Mouse (Mus musculus) liver, postnatal 0 days (tissue): Measurements from ENCODE around the gene Tbc1d32. TPM values are rescaled to one million over a fixed set of nuclear protein-coding genes. Genes with fewer than 3 reads are reported as not detected.
"Not testable (repeated sequence)": the region's sequence is repeated elsewhere in the genome, so short reads cannot be mapped to it uniquely, and the experiment has no call there.

Experiments
- ATAC-seq: fragments of 200-750 bp; cut with Nextera tagmentation; 2 replicates; pipeline ENCODE4 v1.8.0; 2017; ENCODE audit warnings: mild to moderate bottlenecking, moderate library complexity
- DNase-seq: peaks from one replicate; pipeline ENCODE4 v3.0.0-alpha.2; 2016
- H3K27ac ChIP-seq: fragments of 300-500 bp; sonication (generic); 2 replicates; pipeline ENCODE4 v1.5.1; 2014; ENCODE audit warnings: antibody characterized with exemption, moderate library complexity, mild to moderate bottlenecking, low read depth
- H3K27me3 ChIP-seq: fragments of 300-500 bp; sonication (generic); 2 replicates; pipeline ENCODE4 v1.6.1; 2014; ENCODE audit warnings: low read length, control low read depth, mixed read lengths; ENCODE audit not compliant: insufficient read depth
- H3K36me3 ChIP-seq: fragments of 300-500 bp; sonication (generic); replicated peaks from 2 replicates; pipeline ENCODE4 v1.6.1; 2014; ENCODE audit warnings: mild to moderate bottlenecking, control low read depth, low read length, moderate library complexity, mixed read lengths; ENCODE audit not compliant: insufficient read depth
- H3K4me1 ChIP-seq: fragments of 300-500 bp; sonication (generic); 2 replicates; pipeline ENCODE4 v1.6.1; 2014; ENCODE audit warnings: antibody characterized with exemption, mild to moderate bottlenecking, control low read depth; ENCODE audit not compliant: insufficient read depth
- H3K4me2 ChIP-seq: fragments of 300-500 bp; sonication (generic); 2 replicates; pipeline ENCODE4 v1.6.1; 2014; ENCODE audit warnings: low read depth, mild to moderate bottlenecking, low read length, moderate library complexity, mixed read lengths
- H3K4me3 ChIP-seq: fragments of 300-500 bp; sonication (generic); 2 replicates; pipeline ENCODE4 v1.5.1; 2014; ENCODE audit warnings: low read depth, low read length
- H3K9ac ChIP-seq: fragments of 300-500 bp; sonication (generic); replicated peaks from 2 replicates; pipeline ENCODE4 v1.6.1; 2014; ENCODE audit warnings: mild to moderate bottlenecking, moderate library complexity
- H3K9me3 ChIP-seq: fragments of 300-500 bp; sonication (generic); 2 replicates; pipeline ENCODE4 v1.6.1; 2016; ENCODE audit warnings: mild to moderate bottlenecking, control low read depth, low read length, mixed read lengths
- CTCF ChIP-seq: sonication (generic); IDR thresholded peaks from 2 replicates; pipeline ENCODE4 v1.5.1; 2016; ENCODE audit warnings: antibody characterized with exemption, low read depth
- EP300 ChIP-seq: IDR thresholded peaks from 2 replicates; pipeline ENCODE4 v1.6.1; 2016; ENCODE audit warnings: antibody characterized with exemption, low read depth, mild to moderate bottlenecking
- WGBS: fragments of 180-500 bp; shearing (Covaris S2); extraction: QIAGEN DNeasy Blood & Tissue Kit; methylation state at CpG from one replicate; pipeline ENCODE4 v1.1.7; 2014; ENCODE audit not compliant: insufficient replicate concordance; 5-methylcytosine and 5-hydroxymethylcytosine counted together
- polyA plus RNA-seq: library from polyadenylated mRNA; unstranded; fragments of >200 nt; fragmentation: Nextera tagmentation; extraction: Ambion mirVana; gene quantifications from 2 replicates; pipeline ENCODE4 v1.2.1, GENCODE M21; 2015

Gene Tbc1d32
- polyA plus RNA-seq, 1 experiment from 2014 or later, result 0.41 TPM

DNA sequence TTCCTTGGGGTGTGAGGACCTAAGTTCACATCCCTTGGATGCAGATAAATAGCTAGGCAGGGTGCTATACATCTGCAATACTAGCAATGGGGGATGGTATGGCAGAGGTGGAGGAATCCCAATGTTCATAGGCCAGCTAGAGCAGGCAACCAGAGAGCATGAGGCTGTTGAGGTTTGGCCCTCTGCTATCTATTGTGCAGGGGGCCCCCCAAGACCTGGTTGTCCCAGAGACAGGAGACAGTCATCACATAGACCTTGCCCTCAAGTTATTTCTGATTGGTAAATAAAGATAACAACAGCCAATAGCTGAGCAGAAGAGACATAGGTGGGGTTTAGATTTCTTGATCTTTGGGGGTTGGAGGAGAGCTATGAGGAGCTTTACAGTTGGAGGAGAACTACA is 28.6 kb downstream of the Tbc1d32 start:
- ATAC-seq (no peak), DNase-seq (no peak)
- Histone ChIP-seq H3K36me3 (no peaks in the 10 kb centered on the region), H3K9ac (no peak overlapping the region), H3K4me3 (no peak overlapping the region), H3K9me3 (no peaks in the 10 kb centered on the region), H3K27me3 (no peaks in the 10 kb centered on the region), H3K4me2 (no peak overlapping the region), H3K27ac (no peak overlapping the region), H3K4me1 (0 out of 2 replicates have a peak, but pooled peaks cover 2% of the 10 kb centered on the region)
- no peak for TF ChIP-seq CTCF
- no peak for TF ChIP-seq EP300

DNA sequence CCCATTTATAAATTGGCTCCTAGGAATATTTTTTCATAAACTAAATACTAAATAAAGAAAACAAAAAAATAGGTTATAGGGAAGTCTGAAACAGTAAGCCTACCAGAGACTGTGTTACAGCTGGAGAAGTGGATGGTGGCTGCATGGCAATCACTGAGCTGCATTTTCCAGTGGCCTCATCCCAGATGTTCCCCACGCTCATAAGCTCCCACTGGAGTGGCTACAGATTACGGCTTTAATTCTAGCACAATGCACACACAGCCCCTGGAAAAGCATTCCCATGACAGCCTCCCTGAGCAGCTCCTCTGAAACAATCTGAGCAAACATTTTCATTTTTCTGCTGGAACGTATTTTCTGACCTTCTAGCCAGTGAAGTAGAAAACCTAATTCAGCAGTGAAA is 29.8 kb downstream of the Tbc1d32 start:
- DNase-seq, result no peak
- 79% methylated on average over 3 of the region's 3 CpGs for WGBS
- H3K27ac ChIP-seq, result no peak overlapping the region
- H3K27me3 ChIP-seq, result no peaks in the 10 kb centered on the region
- H3K4me1 ChIP-seq, result 0 out of 2 replicates have a peak, but pooled peaks cover 2% of the 10 kb centered on the region
- ATAC-seq, result no peak
- H3K9me3 ChIP-seq, result no peaks in the 10 kb centered on the region
- TF ChIP-seq CTCF, result no peak
- no peak for TF ChIP-seq EP300
- no peak overlapping the region for H3K4me2 ChIP-seq
- H3K4me3 ChIP-seq, result no peak overlapping the region
- H3K9ac ChIP-seq, result no peak overlapping the region
- no peaks in the 10 kb centered on the region for H3K36me3 ChIP-seq

- Histone ChIP-seq H3K36me3 (no peaks in the 10 kb centered on the region), H3K4me3 (no peak overlapping the region), H3K27me3 (no peaks in the 10 kb centered on the region), H3K9me3 (no peaks in the 10 kb centered on the region), H3K27ac (no peak overlapping the region), H3K4me1 (no peaks in the 10 kb centered on the region), H3K9ac (no peak overlapping the region), H3K4me2 (no peak overlapping the region)
- DNase-seq (no peak), ATAC-seq (no peak)
- WGBS, result 83% methylated on average over 7 of the region's 7 CpGs
- TF ChIP-seq CTCF (no peak), EP300 (no peak)
Measured at GRCm38 (mm10) chr10:56194310-56194709, 34.2 kb downstream of the Tbc1d32 start.

DNA sequence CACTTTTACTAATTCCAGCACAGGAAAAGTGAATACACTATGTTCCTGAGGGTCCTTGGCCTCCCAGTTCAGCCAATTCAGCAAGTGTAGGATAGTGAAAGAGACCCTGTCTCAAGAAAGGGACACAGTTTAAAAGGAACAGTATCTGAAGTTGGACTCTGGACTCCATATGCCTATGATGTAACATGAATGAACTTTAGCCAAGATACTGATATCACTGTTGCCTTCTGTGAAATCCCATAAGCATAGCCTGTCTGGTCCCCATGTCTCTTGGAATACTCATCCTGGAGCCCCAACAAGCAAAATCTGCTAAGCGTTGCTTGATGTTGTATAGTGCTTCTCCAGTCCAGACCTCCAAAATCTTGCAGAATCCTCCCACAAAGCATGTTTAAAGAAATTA is 46.8 kb downstream of the Tbc1d32 start:
- WGBS, result 98% methylated on average over 1 of the region's 1 CpGs
- no peak overlapping the region for H3K4me2 ChIP-seq
- H3K9ac ChIP-seq, result no peak overlapping the region
- no peaks in the 10 kb centered on the region for H3K9me3 ChIP-seq
- no peaks in the 10 kb centered on the region for H3K27me3 ChIP-seq
- no peak for DNase-seq
- no peak for ATAC-seq
- no peak overlapping the region for H3K4me3 ChIP-seq
- H3K27ac ChIP-seq, result no peak overlapping the region
- H3K36me3 ChIP-seq, result no peaks in the 10 kb centered on the region
- no peaks in the 10 kb centered on the region for H3K4me1 ChIP-seq
- TF ChIP-seq CTCF (no peak), EP300 (no peak)

DNA sequence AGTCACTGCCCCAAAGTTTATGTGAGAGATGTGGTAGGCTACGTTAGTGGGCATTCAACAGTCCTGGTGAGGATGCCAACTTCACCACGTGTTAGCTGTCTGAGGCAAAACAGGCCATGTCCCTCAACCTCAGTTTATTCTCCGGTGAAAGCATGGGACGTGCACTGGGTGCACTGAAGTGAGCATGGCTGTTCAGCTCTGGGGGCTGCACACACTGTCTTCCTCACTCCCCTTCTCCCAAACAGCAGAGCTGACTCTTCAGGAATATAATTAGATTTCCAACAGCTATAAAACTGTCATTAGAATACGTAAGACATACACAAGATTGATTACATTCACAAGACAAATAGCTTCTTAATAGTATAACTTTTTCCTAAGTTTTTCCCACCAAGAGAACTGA is 55.3 kb downstream of the Tbc1d32 start:
- Histone ChIP-seq H3K4me2 (no peak overlapping the region), H3K36me3 (no peaks in the 10 kb centered on the region), H3K9ac (no peak overlapping the region), H3K4me1 (no peaks in the 10 kb centered on the region), H3K27ac (no peak overlapping the region), H3K9me3 (no peaks in the 10 kb centered on the region), H3K27me3 (no peaks in the 10 kb centered on the region), H3K4me3 (no peak overlapping the region)
- ATAC-seq (no peak), DNase-seq (no peak)
- WGBS, result 80% methylated on average over 5 of the region's 5 CpGs
- TF ChIP-seq EP300 (no peak), CTCF (no peak)

- H3K36me3 ChIP-seq, DNase-seq, H3K4me1 ChIP-seq, ATAC-seq, H3K27ac ChIP-seq, H3K9me3 ChIP-seq, H3K4me2 ChIP-seq, H3K27me3 ChIP-seq, H3K9ac ChIP-seq, H3K4me3 ChIP-seq: not testable (repeated sequence)
Measured at GRCm38 (mm10) chr10:56167721-56168120, 60.8 kb downstream of the Tbc1d32 start.

DNA sequence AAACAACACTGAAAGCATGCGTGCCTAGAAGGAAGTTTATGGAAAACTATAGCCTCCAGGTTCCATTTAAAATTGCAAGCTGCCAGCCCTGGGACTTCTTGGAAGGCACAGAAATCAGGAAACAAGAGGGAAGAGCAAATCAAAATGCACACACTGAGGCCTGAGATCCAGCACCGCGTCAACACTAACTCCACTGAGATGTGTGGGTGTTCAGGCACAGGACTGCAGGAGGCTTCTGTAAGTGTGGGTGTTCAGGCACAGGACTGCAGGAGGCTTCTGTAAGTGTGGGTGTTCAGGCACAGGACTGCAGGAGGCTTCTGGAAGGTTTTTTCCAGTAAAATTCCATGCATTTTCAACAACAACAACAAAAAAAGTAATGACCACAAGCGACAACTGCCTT is 62.7 kb downstream of the Tbc1d32 start:
- ATAC-seq (no peak), DNase-seq (no peak)
- no peaks in the 10 kb centered on the region for H3K27me3 ChIP-seq
- no peaks in the 10 kb centered on the region for H3K36me3 ChIP-seq
- no peaks in the 10 kb centered on the region for H3K4me1 ChIP-seq
- no peak overlapping the region for H3K4me3 ChIP-seq
- no peak for TF ChIP-seq CTCF
- no peak for TF ChIP-seq EP300
- no peak overlapping the region for H3K9ac ChIP-seq
- H3K4me2 ChIP-seq, result no peak overlapping the region
- 74% methylated on average over 4 of the region's 4 CpGs for WGBS
- H3K27ac ChIP-seq, result no peak overlapping the region
- no peaks in the 10 kb centered on the region for H3K9me3 ChIP-seq
